Mouse (Mus musculus): Measurements from ENCODE around the gene Hhat.

Gene Hhat

DNA sequence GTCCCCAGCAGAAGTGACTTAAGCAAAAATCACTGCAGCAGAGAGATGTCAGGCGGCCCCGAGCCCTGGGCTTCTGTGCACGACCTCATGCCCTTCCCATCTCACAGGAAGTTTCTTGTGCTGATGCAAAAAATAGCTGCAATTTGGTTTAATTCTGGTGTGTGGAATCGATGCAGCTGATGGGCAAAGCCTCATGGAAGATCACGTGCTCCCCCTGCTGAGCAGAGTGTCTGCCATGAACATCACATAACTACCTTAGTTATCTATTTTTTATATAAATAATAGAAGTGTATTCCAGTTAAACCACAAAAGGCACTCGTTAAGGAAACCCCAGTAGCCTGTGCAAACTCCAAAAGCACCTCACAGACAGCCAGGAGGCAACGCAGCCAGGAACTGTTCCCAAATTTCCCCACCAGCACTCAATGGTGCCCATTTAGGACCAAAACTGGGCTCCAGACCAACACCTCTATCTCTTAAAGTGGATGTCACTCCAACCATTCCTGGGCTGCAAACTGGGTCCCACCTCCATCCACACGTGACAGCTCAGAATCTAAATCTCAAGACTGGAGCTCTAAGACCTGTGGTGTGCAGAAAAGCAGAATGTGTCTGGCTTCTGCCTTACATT lies 118.9 kb downstream of the Hhat start:
- in situ Hi-C loops (cut with MseI, MboI): no loop called here

GRCm38 (mm10) chr1:192650586-192650985 lies 120.4 kb downstream of the Hhat start:
- in situ Hi-C loops (cut with MseI, MboI): no loop called here

GRCm38 (mm10) chr1:192650023-192650422 lies 121.0 kb downstream of the Hhat start:
- in situ Hi-C loops (cut with MseI, MboI): no loop called here

DNA sequence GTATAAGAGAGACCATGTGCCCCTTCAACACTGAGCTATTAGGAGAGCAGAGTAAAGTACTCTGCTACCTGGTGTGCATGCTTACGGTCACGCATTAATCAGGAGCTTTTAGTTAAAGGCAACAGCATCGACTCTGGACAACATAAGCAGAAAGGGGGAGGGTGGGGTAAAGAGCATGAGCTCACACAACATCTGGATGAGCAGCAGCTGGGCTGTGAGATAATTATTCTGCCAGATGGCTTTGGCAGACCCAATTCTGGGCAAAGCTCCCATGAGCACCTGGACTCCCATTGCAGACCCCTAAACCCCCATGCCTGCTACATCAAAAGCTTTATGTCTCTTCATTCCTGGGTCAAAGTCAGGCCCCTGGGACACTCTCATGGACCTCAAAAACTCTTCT lies 121.8 kb downstream of the Hhat start:
- in situ Hi-C loops (cut with MseI, MboI): no loop called here

DNA sequence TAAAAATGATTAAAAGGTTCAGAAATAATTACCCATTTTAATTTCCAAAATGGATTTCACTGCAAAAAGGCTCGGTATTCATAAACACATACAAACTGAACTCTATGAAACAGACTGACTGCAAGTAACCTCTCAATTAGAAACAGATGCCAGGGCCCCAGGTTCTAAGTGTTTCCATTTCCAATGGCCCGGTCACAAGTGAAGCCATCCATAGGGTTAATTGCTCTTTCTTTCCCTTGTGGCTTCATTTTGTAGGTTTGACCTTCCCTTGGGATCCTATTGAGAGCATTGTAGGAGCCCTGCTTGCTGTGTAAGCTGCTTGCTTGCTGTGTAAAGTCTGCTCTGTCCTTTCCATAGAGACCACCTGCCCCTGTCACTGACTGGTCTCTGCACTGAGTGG lies 123.7 kb downstream of the Hhat start:
- in situ Hi-C loops (cut with MseI, MboI): no loop called here

DNA sequence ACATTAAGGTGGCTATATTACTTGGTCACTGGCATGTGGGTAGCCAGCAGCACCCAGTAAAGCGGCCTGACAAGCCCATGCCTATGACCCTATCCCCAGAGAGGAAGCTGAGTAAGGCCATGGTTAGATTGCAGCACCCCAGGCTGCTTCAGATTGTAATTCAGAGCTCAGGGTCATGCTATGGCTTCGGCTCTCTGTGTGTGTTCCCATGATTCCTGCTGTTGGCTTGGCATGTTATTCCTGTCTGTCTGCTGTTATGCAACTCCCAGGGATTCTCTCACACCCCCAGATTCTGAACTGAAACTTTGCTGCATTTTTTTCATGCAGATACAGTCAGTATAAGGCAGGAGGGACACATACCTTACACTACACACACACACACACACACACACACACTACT lies 128.9 kb downstream of the Hhat start:
- in situ Hi-C loops (cut with MseI, MboI): no loop called here

- in situ Hi-C loops (cut with MseI, MboI): no loop called here
Observed at GRCm38 (mm10) chr1:192639175-192639574, 131.8 kb downstream of the Hhat start.

DNA sequence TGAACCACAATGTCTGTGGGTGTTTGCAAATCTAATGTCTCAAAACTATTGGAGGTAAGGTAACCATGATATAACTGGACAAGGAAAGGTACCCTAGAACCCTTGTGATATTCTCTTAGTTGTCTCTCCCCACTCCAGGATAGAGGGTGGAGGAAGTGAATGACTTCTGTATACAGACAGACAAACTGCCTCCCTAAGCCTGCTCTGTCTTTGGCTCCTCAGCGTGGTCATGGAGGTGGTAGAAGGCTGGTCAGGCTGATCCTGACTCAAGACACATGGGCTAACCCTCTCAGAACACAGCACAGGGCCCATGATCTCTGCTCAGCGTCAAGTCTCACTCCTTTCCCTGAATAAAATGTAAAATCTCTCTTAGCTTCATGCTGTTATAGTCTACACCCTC lies 149.2 kb downstream of the Hhat start:
- in situ Hi-C loops (cut with MseI, MboI): no loop called here

GRCm38 (mm10) chr1:192613271-192613670 lies 157.8 kb downstream of the Hhat start:
- in situ Hi-C loops (cut with MseI, MboI): no loop called here

GRCm38 (mm10) chr1:192611996-192612739 lies 158.9 kb downstream of the Hhat start:
- in situ Hi-C loops (cut with MseI, MboI): no loop called here

DNA sequence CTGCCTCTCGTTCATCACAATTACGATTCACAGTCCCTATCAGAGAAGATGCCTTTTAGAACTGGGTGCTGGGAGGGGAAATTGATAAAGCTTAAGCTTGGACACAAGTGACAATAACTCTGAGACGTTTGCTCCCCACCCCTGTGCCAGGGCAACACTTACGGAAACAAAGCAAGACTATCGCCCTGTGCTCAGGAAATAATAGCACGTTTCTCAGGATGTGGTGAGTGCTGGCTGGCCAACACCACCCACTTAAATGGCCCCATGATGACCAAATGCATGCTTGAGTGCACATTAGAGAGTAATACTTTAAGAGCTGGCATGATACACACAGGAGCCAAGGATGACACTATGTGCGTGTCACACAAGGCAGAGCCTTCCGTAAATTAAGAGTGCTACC lies 164.1 kb downstream of the Hhat start:
- in situ Hi-C loops (cut with MseI, MboI): no loop called here

- in situ Hi-C loops (cut with MseI, MboI): no loop called here
Observed at GRCm38 (mm10) chr1:192604413-192604812, 166.6 kb downstream of the Hhat start.

DNA sequence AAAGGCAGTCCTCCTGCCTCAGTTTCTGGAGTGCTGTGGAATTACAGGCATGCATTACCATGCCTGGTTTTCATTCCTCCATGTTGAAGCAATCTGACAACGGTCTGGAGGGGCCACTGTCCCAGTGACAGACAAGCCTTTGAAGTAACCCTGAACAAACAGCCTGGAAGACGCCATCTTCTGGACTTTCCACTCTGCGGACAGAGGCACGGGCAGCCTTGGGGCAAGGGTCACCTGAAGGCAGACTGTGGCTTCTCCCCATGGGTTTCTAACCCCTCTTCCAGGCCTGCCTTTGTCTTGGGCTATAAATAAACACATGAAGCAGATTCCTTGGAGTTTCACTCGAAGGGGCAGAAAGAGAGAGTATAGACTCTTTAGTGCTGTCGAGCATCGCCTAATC lies 167.5 kb downstream of the Hhat start:
- in situ Hi-C loops (cut with MseI, MboI): no loop called here

DNA sequence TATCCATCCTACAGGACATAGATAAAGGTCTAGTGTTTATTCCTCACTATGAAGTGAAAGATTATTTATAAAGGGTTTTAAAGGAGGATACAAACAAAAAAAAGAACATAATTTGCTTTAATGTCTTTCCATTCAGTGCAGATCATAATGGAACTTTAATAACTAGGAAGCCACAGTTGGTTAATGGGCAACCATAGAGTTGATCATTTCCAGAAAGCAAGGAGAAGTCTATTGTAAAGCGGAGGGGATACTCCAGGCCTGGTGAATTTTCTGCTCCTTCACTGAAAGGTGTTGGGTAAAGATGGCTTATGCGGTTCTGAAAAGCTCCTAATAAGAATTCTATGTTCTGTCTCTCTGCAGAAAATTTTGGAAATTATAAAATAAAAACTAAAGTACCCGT lies 169.8 kb downstream of the Hhat start:
- in situ Hi-C loops (cut with MseI, MboI): no loop called here

- in situ Hi-C loops (cut with MseI, MboI): loop anchor here (5.0 kb wide), 1 partner anchor 407 kb away; the partner anchor contains the start of gene Kcnh1 (in 2 of the 2)
Observed at GRCm38 (mm10) chr1:192599746-192600145, 171.3 kb downstream of the Hhat start.

- in situ Hi-C loops (cut with MseI, MboI): loop anchor here (5.0 kb wide), 1 partner anchor 406 kb away; the partner anchor contains the start of gene Kcnh1 (in 2 of the 2)
Observed at GRCm38 (mm10) chr1:192598380-192598779, 172.6 kb downstream of the Hhat start.

GRCm38 (mm10) chr1:192595426-192595825 lies 175.6 kb downstream of the Hhat start:
- in situ Hi-C loops (cut with MseI, MboI): loop anchor here (5.0 kb wide), 1 partner anchor 403 kb away; the partner anchor contains the start of gene Kcnh1 (in 2 of the 2)

GRCm38 (mm10) chr1:192593492-192593891 lies 177.5 kb downstream of the Hhat start:
- in situ Hi-C loops (cut with MseI, MboI): no loop called here

DNA sequence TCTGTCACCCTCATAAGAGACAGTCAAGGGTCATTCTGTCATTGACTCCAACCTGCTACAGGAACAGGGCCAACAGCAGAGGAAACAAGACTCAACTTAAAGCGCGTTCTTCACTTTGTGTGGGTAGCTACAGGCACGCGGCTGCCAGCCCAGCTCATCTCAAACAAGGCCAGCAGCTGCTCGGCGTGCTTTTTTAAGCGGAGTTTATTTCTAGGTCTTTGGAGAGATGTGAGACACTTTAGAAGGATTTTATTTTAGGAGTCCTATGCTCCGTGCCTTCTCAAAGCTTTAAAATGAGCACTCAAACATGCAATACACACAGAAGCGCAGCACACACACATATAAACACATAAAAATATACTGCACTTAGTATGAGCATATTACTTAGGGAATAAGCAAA lies 183.6 kb downstream of the Hhat start:
- in situ Hi-C loops (cut with MseI, MboI): no loop called here

DNA sequence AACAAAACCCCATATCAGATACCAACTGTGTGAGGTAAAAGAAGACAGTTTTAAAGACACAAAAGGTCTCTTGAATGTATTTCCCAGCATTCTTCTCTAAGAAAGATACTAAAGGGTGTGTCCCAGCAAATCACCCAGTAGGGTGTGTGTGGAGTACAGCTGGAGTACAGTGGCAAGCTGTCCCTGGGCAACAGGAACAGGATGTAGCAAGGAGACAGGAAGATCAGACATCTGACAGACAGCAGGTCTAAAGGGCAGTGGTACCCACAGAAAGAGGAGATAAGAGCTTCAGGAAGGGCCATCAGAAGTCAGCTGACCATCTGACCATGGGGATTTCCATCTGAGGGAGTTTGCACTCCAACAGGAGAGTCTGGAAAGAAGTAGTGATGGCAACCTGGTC lies 185.7 kb downstream of the Hhat start:
- in situ Hi-C loops (cut with MseI, MboI): no loop called here

- in situ Hi-C loops (cut with MseI, MboI): no loop called here
Observed at GRCm38 (mm10) chr1:192582921-192583320, 188.1 kb downstream of the Hhat start.

DNA sequence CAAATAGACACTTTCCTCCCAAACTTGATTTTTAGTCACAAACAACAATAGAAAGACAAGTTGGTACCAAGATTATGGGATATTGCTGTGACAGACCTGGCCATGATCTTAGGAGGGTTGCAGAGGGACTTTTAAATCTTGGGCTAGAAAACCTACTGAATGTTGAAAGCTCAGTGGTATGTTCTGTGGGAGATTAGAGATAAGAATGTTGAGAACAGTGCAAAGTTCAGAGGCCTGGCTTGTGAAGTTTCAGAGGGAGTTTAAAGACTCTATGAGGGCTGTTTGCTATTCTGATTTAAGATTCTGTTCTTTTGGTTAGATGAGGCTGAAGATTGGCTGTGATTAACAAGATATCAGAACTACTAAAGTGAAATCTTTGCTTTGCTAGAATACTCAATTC lies 206.3 kb downstream of the Hhat start:
- in situ Hi-C loops (cut with MseI, MboI): no loop called here

- in situ Hi-C loops (cut with MseI, MboI): no loop called here
Observed at GRCm38 (mm10) chr1:192559341-192559740, 211.7 kb downstream of the Hhat start.
